Mouse (Mus musculus) embryonic facial prominence, embryonic 13.5 days (tissue): ENCODE measurements around the gene Mapkap1. TPM values are rescaled to one million over a fixed set of nuclear protein-coding genes. Genes with fewer than 3 reads are reported as not detected.

Experiments used
- ATAC-seq: fragments of 200-750 bp; cut with Nextera tagmentation; 2 replicates; pipeline ENCODE4 v1.8.0; 2017; ENCODE audit warnings: low read depth; ENCODE audit not compliant: insufficient number of reproducible peaks, insufficient read depth, low FRiP score, low TSS enrichment
- H3K27ac ChIP-seq: fragments of 300-500 bp; sonication (generic); 2 replicates; pipeline ENCODE4 v1.5.1; 2015; ENCODE audit warnings: moderate library complexity, mild to moderate bottlenecking, inconsistent platforms
- H3K27me3 ChIP-seq: fragments of 300-500 bp; sonication (generic); 2 replicates; pipeline ENCODE4 v1.6.1; 2015; ENCODE audit warnings: mild to moderate bottlenecking, inconsistent platforms
- H3K36me3 ChIP-seq: fragments of 300-500 bp; sonication (generic); 2 replicates; pipeline ENCODE4 v1.6.1; 2015; ENCODE audit warnings: mild to moderate bottlenecking, inconsistent platforms
- H3K4me1 ChIP-seq: fragments of 300-500 bp; sonication (generic); 2 replicates; pipeline ENCODE4 v1.6.1; 2015; ENCODE audit warnings: inconsistent platforms
- H3K4me2 ChIP-seq: fragments of 300-500 bp; sonication (generic); 2 replicates; pipeline ENCODE4 v1.6.1; 2015; ENCODE audit warnings: moderate library complexity, mild to moderate bottlenecking, inconsistent platforms
- H3K4me3 ChIP-seq: fragments of 300-500 bp; sonication (generic); 2 replicates; pipeline ENCODE4 v1.5.1; 2015; ENCODE audit warnings: mild to moderate bottlenecking, inconsistent platforms
- H3K9ac ChIP-seq: fragments of 300-500 bp; sonication (generic); 2 replicates; pipeline ENCODE4 v1.6.1; 2015; ENCODE audit warnings: mild to moderate bottlenecking, inconsistent platforms
- H3K9me3 ChIP-seq: fragments of 300-500 bp; sonication (generic); 2 replicates; pipeline ENCODE4 v1.6.1; 2016; ENCODE audit warnings: inconsistent platforms
- WGBS: fragments of 180-500 bp; shearing (Covaris S2); methylation state at CpG from one replicate; pipeline ENCODE4 v1.1.7; 2015; ENCODE audit warnings: mixed read lengths; 5-methylcytosine and 5-hydroxymethylcytosine counted together
- polyA plus RNA-seq: library from polyadenylated mRNA; unstranded; fragments of >200 nt; fragmentation: Nextera tagmentation; extraction: Ambion mirVana; gene quantifications from 2 replicates; pipeline ENCODE4 v1.2.1, GENCODE M21; 2015

The Mapkap1 gene
- polyA plus RNA-seq, 1 experiment from 2014 or later = 106 TPM

DNA sequence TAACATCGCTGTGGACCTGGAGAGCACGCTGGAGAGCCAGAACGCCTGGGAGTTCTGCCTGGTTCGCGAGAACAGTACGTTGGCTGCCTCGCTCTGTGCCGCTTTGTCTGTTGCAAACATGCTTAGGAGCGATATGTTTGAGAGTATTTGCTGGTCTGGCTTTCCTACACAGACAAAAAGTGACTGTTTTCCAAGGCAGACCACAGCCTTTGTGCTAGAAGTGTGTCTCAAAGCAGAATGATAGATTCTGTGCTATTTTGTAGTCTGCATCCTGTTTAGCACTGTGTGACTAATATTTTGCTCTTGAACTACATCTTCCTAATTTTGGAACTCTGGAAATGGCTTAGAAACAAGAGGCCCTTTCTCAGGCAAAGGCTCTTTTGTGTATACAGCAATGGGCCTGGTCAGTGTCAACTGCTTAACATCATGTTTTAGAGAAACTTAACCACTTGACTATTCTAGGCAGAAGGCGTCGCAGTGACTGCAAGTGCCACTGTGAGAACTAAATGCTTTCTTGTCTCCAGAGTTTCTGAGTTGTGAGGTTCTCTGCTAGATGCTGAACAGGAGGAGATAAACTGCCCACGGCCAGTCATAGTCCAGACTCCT, 156.6 kb downstream of the Mapkap1 start:
- WGBS = 76% methylated on average over 12 of the region's 12 CpGs
- H3K27me3 ChIP-seq = no peaks in the 10 kb centered on the region
- no peak overlapping the region for H3K4me2 ChIP-seq
- no peak for ATAC-seq
- H3K4me1 ChIP-seq = peaks cover 28% of the 10 kb centered on the region
- no peaks in the 10 kb centered on the region for H3K9me3 ChIP-seq
- no peak overlapping the region for H3K4me3 ChIP-seq
- no peak overlapping the region for H3K9ac ChIP-seq
- H3K36me3 ChIP-seq = 0 out of 2 replicates have a peak, but pooled peaks cover 7% of the 10 kb centered on the region
- H3K27ac ChIP-seq = peak overlapping the region; percentile 68

DNA sequence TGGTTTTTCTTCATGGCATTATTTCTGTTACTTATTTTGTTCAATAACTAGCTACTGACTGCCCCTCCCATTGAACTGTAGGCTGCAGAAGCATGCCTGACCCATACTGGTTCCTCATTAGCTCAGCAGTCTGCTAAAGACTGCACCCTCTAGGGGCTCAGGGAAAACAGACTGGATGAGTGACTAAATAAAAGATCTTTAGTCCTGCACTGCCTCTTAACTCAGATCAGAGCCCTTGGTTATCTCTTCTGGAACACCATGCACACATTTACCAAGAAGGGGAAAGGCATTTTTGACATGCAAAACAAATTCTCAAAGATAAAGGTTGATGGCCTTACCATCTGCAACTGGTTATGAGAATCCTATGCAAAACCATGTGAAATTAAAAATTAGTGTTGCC, 157.3 kb downstream of the Mapkap1 start:
- ATAC-seq = no peak

DNA sequence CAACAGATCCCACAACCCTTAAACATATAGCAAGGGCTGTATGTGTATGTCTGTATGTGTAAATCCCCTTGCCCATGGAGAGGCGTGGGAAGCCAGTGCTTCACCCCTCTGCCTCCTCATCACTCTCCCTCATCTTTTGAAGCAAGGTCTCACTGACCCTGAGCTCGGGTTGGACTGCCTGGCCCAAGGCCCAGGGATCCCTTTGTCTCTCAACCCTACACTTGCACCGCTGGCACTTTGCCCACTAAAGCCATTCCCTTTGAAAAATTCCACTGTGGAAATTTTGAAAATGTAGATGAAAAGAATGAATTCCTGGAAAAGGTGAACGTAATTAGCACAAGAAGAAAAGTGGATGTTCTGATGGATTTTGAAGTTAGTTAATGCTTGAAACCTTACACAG, 159.6 kb downstream of the Mapkap1 start:
- Histone ChIP-seq H3K4me1 (peaks cover 42% of the 10 kb centered on the region), H3K9ac (no peak overlapping the region), H3K27ac (no peak overlapping the region), H3K4me3 (no peak overlapping the region), H3K27me3 (no peaks in the 10 kb centered on the region), H3K36me3 (0 out of 2 replicates have a peak, but pooled peaks cover 7% of the 10 kb centered on the region), H3K4me2 (no peak overlapping the region), H3K9me3 (no peaks in the 10 kb centered on the region)
- no peak for ATAC-seq
- 78% methylated on average over 4 of the region's 4 CpGs for WGBS

More for the DNA sequence above, 157.3 kb downstream of the Mapkap1 start:
- no peaks in the 10 kb centered on the region for H3K27me3 ChIP-seq
- no peaks in the 10 kb centered on the region for H3K9me3 ChIP-seq
- H3K4me3 ChIP-seq = no peak overlapping the region
- H3K4me2 ChIP-seq = no peak overlapping the region
- 0 out of 2 replicates have a peak, but pooled peaks cover 7% of the 10 kb centered on the region for H3K36me3 ChIP-seq
- peaks cover 32% of the 10 kb centered on the region for H3K4me1 ChIP-seq
- H3K27ac ChIP-seq = no peak overlapping the region
- no peak overlapping the region for H3K9ac ChIP-seq

DNA sequence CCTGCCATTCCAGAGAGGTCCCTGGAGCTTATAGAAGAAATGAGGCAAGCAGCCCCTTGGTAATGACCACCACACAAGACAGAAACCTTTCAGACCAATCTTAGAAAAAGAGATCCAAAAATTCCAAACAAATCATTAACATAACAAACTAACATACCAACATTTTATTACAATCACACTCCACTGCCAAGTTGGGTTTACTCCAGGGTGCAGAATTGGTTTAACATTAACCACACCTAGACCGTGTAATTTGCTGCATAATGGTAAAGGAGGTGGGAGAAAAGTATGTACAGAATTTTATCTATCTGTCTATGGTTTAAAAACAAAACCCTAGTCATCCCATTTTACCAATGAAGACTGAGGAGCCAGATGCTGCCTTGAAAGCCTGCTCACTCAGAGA, 160.0 kb downstream of the Mapkap1 start:
- H3K4me1 ChIP-seq = peaks cover 39% of the 10 kb centered on the region
- H3K27ac ChIP-seq = no peak overlapping the region
- no peak for ATAC-seq
- H3K9ac ChIP-seq = no peak overlapping the region
- H3K4me2 ChIP-seq = no peak overlapping the region
- no peaks in the 10 kb centered on the region for H3K9me3 ChIP-seq
- H3K36me3 ChIP-seq = 0 out of 2 replicates have a peak, but pooled peaks cover 7% of the 10 kb centered on the region
- H3K4me3 ChIP-seq = no peak overlapping the region
- 88% methylated on average over 1 of the region's 1 CpGs for WGBS
- no peaks in the 10 kb centered on the region for H3K27me3 ChIP-seq

DNA sequence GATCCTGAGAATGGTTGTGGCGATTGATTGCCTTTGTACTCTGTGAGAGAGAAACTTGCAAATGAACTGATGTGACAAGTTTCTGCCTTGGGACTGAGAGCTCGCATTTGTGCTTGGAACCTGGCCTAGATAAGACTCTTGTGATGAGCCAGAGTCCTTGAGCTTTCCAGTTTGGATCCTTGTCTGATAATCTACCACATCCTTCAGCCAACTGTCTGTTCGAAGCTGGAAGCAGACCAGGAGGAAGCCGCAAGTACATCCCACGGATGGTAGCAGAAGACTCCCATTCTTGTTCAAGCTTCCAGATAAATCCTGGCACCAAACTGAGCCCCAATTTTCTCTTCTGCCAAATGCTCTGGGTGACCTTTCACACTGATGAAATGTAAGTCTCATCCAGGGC, 162.6 kb downstream of the Mapkap1 start:
- H3K27me3 ChIP-seq = no peaks in the 10 kb centered on the region
- 0 out of 2 replicates have a peak, but pooled peaks cover 3% of the 10 kb centered on the region for H3K36me3 ChIP-seq
- H3K27ac ChIP-seq = no peak overlapping the region
- H3K9ac ChIP-seq = no peak overlapping the region
- no peaks in the 10 kb centered on the region for H3K9me3 ChIP-seq
- H3K4me2 ChIP-seq = no peak overlapping the region
- 86% methylated on average over 5 of the region's 5 CpGs for WGBS
- peaks cover 36% of the 10 kb centered on the region for H3K4me1 ChIP-seq
- no peak for ATAC-seq
- no peak overlapping the region for H3K4me3 ChIP-seq

DNA sequence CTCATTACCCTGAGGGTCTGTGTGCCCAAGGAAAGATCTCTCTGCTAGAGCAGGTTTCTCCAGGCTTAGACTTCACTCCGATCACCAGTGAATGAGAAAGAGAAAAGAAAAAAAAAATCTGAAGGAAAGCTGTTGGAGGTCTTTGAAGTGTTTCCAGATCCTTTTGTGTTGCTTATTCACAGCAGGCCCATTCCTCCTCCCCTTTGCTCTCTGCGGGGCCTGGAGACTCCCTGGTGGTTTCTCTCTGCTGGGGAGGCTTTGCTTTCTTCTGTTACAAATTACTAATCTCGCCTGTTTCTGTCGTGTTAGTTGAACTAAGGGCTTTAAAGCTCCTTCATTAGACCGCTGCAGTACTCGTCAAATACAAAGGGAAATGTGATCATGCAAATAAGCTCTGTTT, 163.8 kb downstream of the Mapkap1 start:
- WGBS = 10% methylated on average over 6 of the region's 6 CpGs
- Histone ChIP-seq H3K4me3 (no peak overlapping the region), H3K4me1 (peaks cover 47% of the 10 kb centered on the region), H3K27ac (peak overlapping the region; percentile 57), H3K27me3 (no peaks in the 10 kb centered on the region), H3K9ac (0 out of 2 replicates have a peak overlapping the region, but pooled peaks have one; percentile 6), H3K36me3 (0 out of 2 replicates have a peak, but pooled peaks cover 3% of the 10 kb centered on the region), H3K9me3 (no peaks in the 10 kb centered on the region), H3K4me2 (no peak overlapping the region; the same call in 1 of the 2 replicates)
- ATAC-seq = no peak

DNA sequence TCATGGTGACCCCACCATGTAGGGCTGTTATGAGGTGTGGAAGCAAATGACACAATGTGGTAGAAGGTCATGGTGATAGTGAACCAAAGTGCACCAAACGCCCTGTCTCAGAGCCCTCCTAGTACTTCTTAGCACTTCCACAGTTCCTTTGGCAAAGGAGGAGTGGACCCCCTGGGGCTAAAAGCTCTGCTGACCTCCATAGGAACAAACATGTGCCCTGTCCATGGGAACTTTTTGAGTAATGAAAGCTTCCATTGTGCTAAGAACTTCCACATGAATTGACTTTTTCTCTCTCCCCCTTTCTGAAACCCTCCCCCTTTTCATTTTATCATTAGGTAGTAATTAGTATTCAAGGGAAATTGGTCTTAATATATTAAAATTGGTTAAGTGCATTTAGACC, 164.5 kb downstream of the Mapkap1 start:
- no peak overlapping the region for H3K4me2 ChIP-seq
- H3K36me3 ChIP-seq = 0 out of 2 replicates have a peak, but pooled peaks cover under 1% of the 10 kb centered on the region
- H3K9me3 ChIP-seq = no peaks in the 10 kb centered on the region
- H3K27ac ChIP-seq = peak overlapping the region; percentile 57
- H3K9ac ChIP-seq = no peak overlapping the region
- no peak for ATAC-seq
- no peaks in the 10 kb centered on the region for H3K27me3 ChIP-seq
- H3K4me3 ChIP-seq = no peak overlapping the region
- H3K4me1 ChIP-seq = peaks cover 48% of the 10 kb centered on the region
- 30% methylated on average over 1 of the region's 1 CpGs for WGBS

DNA sequence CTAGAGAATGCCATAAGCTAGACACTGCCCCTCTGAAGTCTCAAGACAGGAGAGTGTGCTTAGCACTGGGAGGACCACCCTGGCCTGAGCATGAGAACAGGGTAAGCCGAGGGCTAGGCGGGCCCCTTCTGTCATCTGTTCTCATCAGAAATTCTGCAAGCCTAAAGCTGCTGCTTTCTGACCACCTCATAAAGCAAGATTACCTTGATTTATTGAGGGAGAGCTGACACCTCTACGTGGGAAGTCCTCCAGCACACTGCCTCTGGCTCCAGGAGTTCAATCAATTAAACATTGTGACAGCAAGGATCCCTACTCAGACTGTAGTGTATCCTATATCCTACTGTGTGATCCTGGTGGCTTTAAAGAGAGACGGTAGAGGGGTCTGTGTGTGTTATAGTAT, 166.5 kb downstream of the Mapkap1 start:
- H3K9ac ChIP-seq = no peak overlapping the region
- no peaks in the 10 kb centered on the region for H3K27me3 ChIP-seq
- no peaks in the 10 kb centered on the region for H3K36me3 ChIP-seq
- H3K4me1 ChIP-seq = peaks cover 54% of the 10 kb centered on the region
- H3K4me2 ChIP-seq = no peak overlapping the region
- H3K4me3 ChIP-seq = no peak overlapping the region
- no peak overlapping the region for H3K27ac ChIP-seq
- no peak for ATAC-seq
- H3K9me3 ChIP-seq = no peaks in the 10 kb centered on the region
- WGBS = 76% methylated on average over 4 of the region's 4 CpGs

DNA sequence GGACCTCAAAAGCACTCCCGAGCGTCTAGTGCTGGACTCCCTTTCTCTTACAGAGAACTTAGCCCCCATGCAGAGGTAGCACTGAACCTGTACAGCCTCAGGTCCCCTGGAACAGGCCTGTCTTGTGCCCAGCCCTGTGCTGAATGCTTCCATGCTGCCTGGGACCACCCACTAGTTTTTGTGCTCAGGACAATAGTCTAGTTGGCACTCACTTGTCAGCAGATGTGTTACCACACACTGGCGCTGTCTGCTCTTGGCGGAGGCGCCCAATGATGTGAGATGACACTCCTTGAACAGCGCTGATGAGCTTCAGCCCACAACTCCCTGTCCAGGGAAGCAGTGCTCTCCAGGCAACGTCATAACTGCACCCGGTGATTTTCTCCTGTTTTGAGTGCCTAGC, 182.0 kb downstream of the Mapkap1 start:
- no peak for ATAC-seq
- H3K4me1 ChIP-seq = peaks cover 10% of the 10 kb centered on the region; the same call in 1 of the 2 replicates
- H3K4me2 ChIP-seq = no peak overlapping the region
- peaks cover 32% of the 10 kb centered on the region for H3K36me3 ChIP-seq
- H3K9me3 ChIP-seq = no peaks in the 10 kb centered on the region
- 85% methylated on average over 8 of the region's 8 CpGs for WGBS
- no peak overlapping the region for H3K9ac ChIP-seq
- no peak overlapping the region for H3K4me3 ChIP-seq
- H3K27ac ChIP-seq = no peak overlapping the region
- H3K27me3 ChIP-seq = no peaks in the 10 kb centered on the region

DNA sequence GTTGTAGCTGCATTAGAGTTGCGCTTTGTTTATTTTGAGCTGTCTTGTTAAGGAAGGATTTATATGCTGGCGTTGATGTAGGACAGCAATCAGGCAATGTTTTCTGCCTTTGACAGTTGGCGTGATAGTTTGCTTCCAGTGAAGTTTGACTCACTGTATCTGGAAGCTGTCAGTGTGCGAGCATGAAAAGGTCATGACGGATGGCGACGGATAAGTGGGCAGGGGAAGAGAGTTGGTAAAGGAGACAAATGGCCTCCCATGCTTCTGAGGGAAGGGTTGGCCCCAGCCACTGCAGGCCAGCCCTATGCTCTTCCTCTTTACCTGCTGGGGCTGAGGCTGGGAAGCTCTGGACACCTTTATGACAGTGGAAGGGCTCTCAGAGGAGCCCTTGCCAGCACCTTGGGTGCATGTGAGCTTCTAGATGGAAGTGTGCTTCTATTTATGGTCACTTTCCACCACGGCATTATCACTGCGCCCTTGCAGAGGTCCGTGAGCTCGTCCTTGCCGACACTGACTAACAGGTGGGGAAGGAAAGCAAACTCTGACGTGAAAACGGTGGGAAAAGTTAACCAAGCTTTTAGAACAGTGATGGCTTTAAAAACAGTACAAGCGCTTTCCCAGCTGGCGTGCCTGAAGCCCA, 185.3 kb downstream of the Mapkap1 start:
- Histone ChIP-seq H3K27ac (no peak overlapping the region), H3K9ac (no peak overlapping the region), H3K4me3 (no peak overlapping the region), H3K4me1 (peaks cover 10% of the 10 kb centered on the region; the same call in 1 of the 2 replicates), H3K27me3 (no peaks in the 10 kb centered on the region), H3K36me3 (peaks cover under 1% of the 10 kb centered on the region; the same call in 1 of the 2 replicates), H3K9me3 (no peaks in the 10 kb centered on the region), H3K4me2 (no peak overlapping the region)
- ATAC-seq = no peak
- WGBS = 83% methylated on average over 16 of the region's 16 CpGs

DNA sequence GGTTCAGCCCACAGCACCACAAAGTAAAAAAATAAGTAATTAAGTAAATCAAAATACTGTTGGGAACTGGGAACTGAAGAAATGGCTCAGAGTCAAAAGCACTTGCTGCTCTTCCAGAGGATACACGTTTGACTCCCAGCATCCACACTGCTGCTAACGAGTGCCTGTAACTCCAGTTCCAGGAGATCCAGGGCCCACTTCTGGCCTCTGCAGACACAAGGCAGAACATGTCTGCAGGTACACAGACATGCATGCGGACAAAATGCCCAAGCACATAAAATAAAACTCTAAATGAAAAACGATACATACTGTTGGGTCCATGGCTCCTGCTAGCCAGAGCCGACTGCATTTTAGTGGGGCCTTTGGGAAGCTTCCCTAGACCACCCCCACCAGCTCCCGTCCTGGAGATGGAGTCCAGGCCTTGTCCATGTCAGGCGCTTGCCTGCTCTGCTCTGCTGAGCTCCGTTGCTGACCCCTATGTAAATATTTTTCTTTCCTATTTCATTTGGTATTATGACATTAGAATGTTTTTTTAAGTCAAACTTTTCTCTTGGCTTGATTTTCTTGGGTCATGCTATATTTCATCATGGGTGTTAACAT, 185.9 kb downstream of the Mapkap1 start:
- WGBS = 74% methylated on average over 8 of the region's 8 CpGs
- H3K27me3 ChIP-seq = no peaks in the 10 kb centered on the region
- H3K27ac ChIP-seq = no peak overlapping the region
- no peak overlapping the region for H3K9ac ChIP-seq
- H3K36me3 ChIP-seq = no peaks in the 10 kb centered on the region
- H3K4me2 ChIP-seq = no peak overlapping the region
- H3K4me1 ChIP-seq = peaks cover 10% of the 10 kb centered on the region; the same call in 1 of the 2 replicates
- H3K4me3 ChIP-seq = no peak overlapping the region
- no peak for ATAC-seq
- no peaks in the 10 kb centered on the region for H3K9me3 ChIP-seq

DNA sequence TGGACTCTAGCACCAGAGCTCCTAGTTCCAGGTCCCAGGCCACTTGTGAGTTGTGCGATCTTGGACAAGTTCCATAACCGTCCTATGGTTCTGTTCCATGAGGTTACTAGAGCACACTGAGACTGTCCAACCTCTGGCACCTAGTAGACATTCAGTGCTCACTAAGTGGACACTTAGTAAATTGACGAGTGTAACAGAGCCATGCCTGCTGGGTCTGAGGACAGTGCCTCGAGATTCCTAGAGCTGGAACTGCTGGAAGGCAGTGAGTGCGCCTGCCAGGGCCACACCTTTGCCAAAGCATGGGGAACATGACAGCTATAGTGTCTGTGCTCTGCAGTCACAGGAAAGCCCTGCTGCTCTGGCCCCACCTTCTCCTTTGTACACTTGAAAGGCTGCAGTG, 187.4 kb downstream of the Mapkap1 start:
- H3K9me3 ChIP-seq = no peaks in the 10 kb centered on the region
- no peak overlapping the region for H3K4me2 ChIP-seq
- no peak overlapping the region for H3K9ac ChIP-seq
- no peak for ATAC-seq
- H3K27ac ChIP-seq = no peak overlapping the region
- H3K4me1 ChIP-seq = peaks cover 6% of the 10 kb centered on the region; the same call in 1 of the 2 replicates
- 88% methylated on average over 5 of the region's 5 CpGs for WGBS
- no peak overlapping the region for H3K4me3 ChIP-seq
- peaks cover 8% of the 10 kb centered on the region for H3K36me3 ChIP-seq
- H3K27me3 ChIP-seq = no peaks in the 10 kb centered on the region
